Mouse (Mus musculus): Measurements from ENCODE around the gene Thada.
"Not testable (repeated sequence)": the region's sequence is repeated elsewhere in the genome, so short reads cannot be mapped to it uniquely, and the experiment has no call there.

Gene Thada

DNA sequence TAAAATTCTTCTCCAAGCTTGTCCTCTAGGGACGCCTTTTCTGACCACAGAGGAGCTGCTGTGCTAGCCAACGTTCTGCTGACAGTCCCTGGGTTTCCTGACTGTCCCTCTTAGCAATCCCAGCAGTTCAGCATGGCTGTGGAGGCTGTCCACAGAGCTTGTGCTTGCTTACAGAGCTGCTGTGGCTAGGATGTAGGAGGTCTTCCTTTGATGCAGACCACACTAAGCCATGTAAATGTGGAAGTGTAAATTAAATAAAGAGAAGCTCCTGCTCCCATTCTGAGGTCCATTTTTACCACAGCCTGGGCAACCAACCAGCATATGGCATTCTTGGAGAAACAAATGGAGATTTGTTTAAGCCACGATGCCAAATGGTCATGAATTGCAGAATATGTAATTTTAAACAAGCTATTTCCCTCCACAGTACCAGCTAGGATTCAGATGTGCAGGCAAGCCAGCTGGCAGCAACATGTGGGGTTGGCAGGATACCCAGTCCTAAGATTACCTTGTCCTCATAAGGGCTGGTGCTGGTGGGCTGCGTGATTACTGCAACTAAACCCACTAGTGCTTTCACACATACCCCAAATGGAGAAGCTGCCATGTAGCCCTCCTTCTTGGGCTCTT is 207.3 kb downstream of the Thada start:
- DNase-seq (ENCODE audit: low spot score): no peak

DNA sequence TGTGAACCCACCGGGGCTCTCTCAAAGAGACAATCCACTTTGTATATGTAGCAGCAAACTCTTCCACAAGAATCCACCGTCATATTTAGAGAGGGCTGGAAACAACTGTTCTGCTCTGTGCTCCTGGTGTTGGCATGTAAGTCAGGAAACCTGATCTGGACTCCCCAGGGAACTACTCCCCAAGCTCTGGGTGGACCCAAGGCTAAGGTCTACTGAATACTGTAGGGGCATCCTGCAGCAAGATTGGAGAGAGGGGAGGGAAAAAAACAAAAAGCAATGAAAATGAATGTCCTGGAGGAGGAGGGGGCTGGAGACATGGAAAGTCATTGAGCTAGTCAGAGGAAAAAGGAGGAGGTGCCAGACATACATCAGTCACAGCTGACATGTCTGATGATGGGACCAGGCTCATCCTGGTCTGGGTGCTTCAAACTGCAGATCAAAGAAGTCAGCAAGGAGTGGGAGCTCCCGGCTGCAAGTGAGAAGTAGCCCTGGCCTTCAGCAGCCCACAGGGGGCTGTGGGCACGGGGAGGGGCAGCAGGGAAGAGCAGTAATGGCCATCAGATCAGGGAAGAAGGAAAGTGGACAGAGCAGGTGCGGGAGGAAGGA is 208.0 kb downstream of the Thada start:
- no peak for DNase-seq (ENCODE audit: low spot score)

DNA sequence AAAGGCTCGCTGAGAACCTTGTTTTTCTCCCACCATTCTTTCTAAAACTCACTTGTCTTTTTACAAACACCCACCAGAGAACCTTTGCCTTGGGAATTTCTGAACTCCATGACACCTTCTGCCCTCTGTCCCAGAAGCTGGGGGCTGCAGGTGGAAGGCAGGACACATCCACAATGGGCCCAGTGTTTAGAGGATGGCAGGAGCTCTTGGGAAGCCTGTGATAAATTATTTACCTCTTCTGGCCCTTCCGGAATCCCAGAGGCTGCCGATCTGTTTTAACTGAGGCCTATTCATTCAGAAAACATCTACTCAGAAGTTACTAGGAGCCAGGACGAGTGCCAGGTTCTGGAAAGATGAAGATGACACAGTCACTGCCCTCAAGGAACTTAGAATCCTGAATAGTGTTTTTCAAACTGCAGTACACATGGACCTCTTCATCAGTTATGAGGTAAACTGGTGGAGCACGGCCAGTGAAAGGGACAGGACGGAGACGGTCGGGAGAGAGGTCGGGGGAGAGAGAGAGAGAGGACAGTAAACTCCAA is 209.7 kb downstream of the Thada start:
- peak; percentile 42 for DNase-seq (ENCODE audit: low spot score)

- no peak for DNase-seq (ENCODE audit: low spot score)
Measured at GRCm38 (mm10) chr17:84255841-84256240, 210.2 kb downstream of the Thada start.

- no peak for DNase-seq (ENCODE audit: low spot score)
Measured at GRCm38 (mm10) chr17:84251426-84251825, 214.6 kb downstream of the Thada start.

DNA sequence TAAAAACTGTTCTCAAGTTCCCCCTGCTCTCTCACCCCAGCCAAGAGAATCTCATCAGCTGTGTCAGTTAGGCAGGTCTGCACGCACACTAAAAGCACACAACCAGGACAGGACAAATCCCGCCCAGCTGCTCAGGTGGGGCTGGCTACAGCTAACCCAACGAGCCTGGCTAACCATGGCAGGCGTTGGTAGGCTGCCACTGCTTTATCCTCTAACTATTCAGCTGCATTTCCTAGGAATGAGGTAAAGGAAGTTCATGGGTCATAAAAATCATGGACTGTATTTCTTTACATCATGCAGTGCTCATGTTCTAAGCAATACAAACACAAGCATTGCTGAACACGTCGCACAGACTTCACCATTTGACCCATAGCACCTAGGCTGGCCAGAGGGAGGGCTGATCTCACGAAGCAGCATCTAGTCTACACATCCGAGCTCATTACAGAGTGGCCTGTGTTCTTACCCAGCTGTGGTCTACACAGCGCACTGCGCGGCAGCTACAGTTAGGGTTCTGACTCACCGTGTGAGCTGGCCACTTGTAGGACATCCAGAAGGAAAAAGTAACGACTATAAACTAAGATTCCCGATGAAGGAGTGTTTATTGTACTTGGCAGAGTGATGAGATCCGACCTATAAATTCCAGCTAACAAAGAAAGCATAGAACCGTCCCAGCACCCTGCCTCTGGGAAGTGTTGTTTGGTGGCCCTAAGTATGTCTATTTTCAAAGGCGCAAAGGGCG is 221.7 kb downstream of the Thada start:
- DNase-seq (ENCODE audit: low spot score): no peak

GRCm38 (mm10) chr17:84243759-84244158 is 222.2 kb downstream of the Thada start:
- no peak for DNase-seq (ENCODE audit: low spot score)

DNA sequence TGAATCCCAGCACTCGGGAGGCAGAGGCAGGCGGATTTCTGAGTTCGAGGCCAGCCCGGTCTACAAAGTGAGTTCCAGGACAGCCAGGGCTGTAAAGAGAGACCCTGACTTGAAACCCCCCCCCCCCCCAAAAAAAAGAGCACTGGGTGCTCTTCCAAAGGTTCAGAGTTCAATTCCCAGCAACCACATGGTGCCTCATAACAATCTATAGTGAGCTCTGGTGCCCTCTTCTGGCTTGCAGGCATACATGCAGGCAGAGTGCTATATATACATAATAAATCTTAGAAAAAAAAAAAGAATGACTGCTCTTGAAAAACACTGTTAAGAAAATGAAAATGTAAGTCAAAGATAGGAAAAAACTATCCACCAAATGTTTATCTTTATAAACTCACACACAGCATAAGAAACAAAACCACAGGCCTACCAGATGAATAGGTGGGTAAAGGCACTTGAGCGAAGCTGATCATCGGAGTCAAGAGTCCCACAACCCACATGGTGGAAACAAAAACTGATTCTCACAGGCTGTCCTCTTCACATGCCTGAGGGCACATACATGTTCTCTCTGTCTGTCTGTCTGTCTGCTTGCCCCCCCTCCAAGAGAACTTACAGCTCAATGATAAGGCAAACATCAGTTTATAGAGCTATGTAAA is 224.6 kb downstream of the Thada start:
- no peak for DNase-seq (ENCODE audit: low spot score)

DNA sequence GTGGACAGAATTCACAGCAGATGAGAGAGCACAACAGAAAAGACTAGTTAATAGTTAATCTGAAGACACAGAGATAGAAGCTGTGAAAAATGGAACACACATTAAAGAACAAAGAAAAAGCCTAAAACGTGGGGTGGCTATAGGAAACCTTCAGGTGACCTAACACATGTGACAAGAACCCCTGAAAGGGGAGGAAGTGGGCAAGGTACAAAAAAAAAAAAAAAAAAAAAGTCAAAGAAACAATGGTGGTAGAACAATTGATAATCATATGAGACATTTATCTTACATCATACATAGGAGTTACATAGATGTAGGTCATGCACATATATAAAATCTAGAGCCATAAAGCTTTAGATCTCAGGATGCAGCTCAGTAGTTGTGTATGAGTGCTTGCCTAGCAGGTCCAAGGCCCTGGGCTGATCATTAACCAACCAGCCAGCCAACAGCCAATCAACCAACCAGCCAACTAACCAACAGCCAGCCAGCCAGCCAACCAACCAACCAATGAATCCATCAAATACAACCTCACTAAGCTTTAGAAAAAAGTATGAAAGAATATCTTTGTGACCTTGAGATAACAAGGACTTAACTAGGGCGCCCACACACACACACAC is 226.2 kb downstream of the Thada start:
- DNase-seq (ENCODE audit: low spot score): no peak

DNA sequence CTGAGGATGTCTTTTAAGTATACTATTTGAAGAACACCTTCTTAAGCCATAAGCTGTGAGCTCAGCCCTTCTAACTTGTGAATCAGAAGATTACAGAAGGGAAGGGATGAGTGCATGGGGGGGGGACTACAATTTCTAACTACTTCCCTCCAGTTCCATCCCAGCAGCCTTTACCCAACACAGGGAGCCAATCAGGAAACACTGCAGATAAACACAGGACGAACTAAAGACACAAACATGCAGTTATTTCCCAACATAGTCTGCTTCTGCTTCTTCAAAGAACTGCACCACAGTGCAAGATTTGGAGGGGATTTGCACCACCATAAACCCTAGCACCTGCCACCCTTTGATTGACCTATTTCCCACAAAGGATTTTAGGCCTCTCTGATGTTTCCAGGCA is 227.8 kb downstream of the Thada start:
- DNase-seq (ENCODE audit: low spot score): no peak

DNA sequence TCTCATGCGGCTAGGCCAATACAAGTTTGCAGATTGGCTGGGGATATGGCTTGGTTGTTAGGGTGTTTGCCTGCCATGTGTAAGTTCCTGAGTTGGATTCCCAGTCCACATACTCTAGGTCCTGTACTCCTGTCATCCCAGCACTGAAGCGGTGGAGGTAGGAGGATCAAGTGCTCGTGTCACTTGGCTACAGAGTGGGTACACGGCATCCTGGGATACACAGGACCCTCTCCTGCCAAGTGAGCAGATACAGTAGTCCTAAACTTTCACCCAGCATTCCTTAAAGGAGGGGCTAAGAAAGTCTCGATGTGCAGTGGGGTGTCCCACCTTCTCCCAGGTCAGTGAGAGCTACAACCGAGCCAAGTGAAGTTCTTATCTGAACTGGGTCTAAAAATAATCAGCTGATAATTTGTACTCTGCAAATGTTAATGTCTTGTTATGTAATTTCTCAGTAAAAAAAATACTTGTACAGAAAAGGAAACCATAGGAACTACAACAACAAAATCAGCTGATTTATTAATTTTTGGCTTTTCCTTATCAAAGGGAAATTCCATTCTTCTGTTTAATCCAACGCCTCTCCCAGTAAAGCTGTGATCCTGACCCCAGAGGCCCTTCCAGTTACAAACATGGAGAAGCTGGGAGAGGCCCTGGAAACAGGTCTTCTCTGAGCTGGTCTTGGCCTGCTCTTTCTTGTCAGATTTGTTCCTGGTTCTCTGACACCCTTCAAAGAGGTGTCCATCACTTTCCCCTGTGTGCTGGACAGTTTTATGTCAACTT is 229.0 kb downstream of the Thada start:
- DNase-seq (ENCODE audit: low spot score): no peak

DNA sequence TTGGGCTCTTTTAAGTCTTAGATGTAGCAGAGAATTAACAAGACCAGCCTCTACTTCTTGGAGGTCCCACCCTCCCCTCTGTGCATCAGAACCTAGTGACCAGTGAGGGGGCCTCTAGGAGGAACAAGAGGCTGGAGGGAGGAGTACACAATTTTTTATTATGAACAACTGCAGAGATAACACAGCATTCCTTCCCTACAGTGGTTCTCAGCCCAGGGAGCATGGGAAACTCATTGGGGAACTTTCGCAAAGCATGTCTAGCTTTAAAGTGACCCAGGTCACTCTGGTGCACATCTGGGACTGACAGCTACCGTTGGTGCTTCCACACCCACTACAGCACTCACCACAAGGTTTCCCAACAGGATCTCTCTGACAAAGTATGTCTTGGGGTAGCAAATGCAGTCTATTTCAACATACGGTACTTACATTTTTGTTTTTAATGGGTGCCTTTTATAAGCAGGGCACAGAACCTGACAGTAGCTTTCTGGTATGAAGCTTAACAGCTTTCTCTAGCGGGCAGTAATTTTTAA is 230.5 kb downstream of the Thada start:
- no peak for DNase-seq (ENCODE audit: low spot score)

GRCm38 (mm10) chr17:84234785-84235184 is 231.2 kb downstream of the Thada start:
- DNase-seq (ENCODE audit: low spot score): not testable (repeated sequence)

- no peak for DNase-seq (ENCODE audit: low spot score)
Measured at GRCm38 (mm10) chr17:84233758-84234157, 232.2 kb downstream of the Thada start.

DNA sequence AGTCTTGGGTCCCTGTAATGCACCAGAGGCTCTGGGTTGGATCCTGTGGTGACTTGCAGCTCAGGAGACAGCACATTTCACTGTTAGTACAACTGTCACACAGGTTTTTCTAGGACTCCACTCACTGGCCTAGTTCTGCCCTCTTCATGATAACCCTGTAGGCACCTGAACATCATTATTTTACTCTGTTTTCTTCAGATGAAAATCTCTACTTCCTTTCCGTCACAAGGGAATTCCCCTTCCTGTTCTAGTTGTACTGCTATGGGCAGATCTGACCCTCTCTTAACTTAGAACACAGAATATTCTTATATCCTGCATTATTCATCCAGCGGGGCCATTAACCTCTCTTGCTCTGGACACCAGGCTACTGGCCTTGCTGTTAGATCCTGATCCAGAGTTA is 234.6 kb downstream of the Thada start:
- no peak for DNase-seq (ENCODE audit: low spot score)

GRCm38 (mm10) chr17:84228223-84228622 is 237.8 kb downstream of the Thada start:
- DNase-seq (ENCODE audit: low spot score): no peak

DNA sequence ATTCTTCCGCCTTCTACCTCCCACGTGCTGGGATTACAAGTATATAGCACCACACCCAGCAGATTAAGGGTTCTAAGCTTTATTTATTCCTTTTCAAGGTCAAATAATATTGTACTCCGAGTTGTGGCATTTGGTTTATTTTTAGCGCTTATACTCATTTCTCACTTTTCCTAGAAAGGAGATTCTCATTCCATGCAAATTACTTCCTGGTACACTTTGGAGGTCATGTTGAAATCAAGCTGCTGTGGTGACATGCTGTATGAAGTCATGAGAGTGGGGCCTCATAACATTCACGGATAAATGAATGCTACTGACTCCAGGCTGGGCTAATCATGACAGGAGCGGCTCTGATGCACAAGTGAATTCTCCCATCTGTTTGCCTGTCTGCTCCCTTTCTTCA is 239.3 kb downstream of the Thada start:
- no peak for DNase-seq (ENCODE audit: low spot score)

- no peak for DNase-seq (ENCODE audit: low spot score)
Measured at GRCm38 (mm10) chr17:84226231-84226630, 239.8 kb downstream of the Thada start.

- no peak for DNase-seq (ENCODE audit: low spot score)
Measured at GRCm38 (mm10) chr17:84224217-84224887, 241.7 kb downstream of the Thada start.

DNA sequence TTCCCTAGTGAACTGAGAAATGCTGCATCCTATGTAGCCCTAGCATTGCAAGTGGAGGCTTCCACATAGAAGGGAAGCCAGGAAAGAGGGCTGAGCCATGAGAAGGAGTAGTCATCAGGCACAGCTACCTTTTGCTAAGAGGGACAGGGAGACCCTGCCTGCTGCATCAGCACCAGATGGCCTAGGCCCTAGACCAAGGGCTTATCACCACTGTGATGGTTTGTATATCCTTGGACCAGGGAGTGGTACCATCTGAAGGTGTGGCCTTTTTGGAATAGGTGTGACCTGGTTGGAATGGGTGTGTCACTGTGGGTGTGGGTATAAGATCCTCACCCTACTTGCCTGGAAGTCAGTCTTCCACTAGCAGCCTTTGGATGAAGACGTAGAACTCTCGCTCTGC is 247.2 kb downstream of the Thada start:
- DNase-seq (ENCODE audit: low spot score): not testable (repeated sequence)

DNA sequence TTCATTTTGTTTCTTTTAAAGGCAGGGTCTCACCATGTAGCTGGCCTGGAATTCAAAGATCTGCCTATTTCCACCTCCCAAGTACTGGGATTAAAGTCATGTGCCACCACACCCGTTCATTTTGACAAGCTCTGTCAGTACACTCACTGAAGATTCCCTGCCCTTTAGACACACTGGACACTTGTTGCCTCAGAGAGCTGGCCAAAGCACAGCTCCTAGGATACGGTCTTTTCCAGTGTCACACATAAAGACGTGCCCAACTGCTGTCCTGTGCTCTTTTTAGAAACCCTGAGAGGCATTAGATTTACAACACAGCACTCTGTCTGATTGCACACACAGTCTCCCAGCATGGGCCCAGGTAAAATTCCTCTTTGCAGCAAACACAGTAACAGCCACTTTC is 248.3 kb downstream of the Thada start:
- no peak for DNase-seq (ENCODE audit: low spot score)
